Mouse (Mus musculus): ENCODE measurements at regions not wholly inside any gene's neighbourhood (a gene's known extent, or its start where the extent isn't known, plus 50 kb on each side); places are given as distances from the start of the nearest gene placed in this dataset.

GRCm38 (mm10) chr8:80325132-80325531, 168.4 kb upstream of the Gypa start:
- no peak for TF ChIP-seq GATA1 (IDR thresholded peaks at IDR 0.05; ENCODE audit: borderline replicate concordance, low read length)
- TF ChIP-seq FLI1 (IDR thresholded peaks at IDR 0.05; ENCODE audit: low read length) = no peak

All from megakaryocyte, embryonic 14.5 days (primary cell).